Mouse (Mus musculus): Measurements from ENCODE around the gene Ptprh. TPM values are rescaled to one million over a fixed set of nuclear protein-coding genes. Genes with fewer than 3 reads are reported as not detected.

Gene Ptprh
- total and polyA plus RNA-seq, 3 experiments = not detected

GRCm38 (mm10) chr7:4636179-4636578, 32.3 kb upstream of the Ptprh start:
- Histone ChIP-seq H3K27ac (ENCODE audit: insufficient read depth, low read depth) (no peak overlapping the region), H3K79me2 (replicated peaks; ENCODE audit: control insufficient read depth, extremely low read depth, insufficient read depth, poor library complexity, severe bottlenecking) (no peaks in the 10 kb centered on the region), H3K36me3 (replicated peaks in 1 of 2; ENCODE audit: control insufficient read depth in 1 of 2, insufficient read depth in 1 of 2, low read length in 1 of 2) (peaks cover 78 to 85% of the 10 kb centered on the region in 2 experiments), H3K4me2 (ENCODE audit: insufficient read depth, low read depth, poor library complexity, severe bottlenecking) (no peak overlapping the region), H3K27me3 (replicated peaks) (no peaks in the 10 kb centered on the region), H3K4me1 (ENCODE audit: control insufficient read depth in 1 of 2, insufficient read depth in 2 of 2) (no peaks in the 10 kb centered on the region), H3K4me3 (replicated peaks in 1 of 3; ENCODE audit: low read depth in 2 of 3, low read length in 2 of 3, poor library complexity in 1 of 3) (no peak overlapping the region), H3K9ac (ENCODE audit: insufficient read depth, low read depth) (no peak overlapping the region), H3K9me3 (replicated peaks; ENCODE audit: low read length) (no peaks in the 10 kb centered on the region)
- dilution Hi-C loops (cut with MboI; ENCODE audit: extremely low pct_ligation_motif_present, extremely low pct_unique_long_range_greater_than_20kb, low sequenced_read_pairs) (no loop called here), in situ Hi-C loops (cut with MboI; ENCODE audit: low pct_ligation_motif_present, low pct_unique_long_range_greater_than_20kb, low sequenced_read_pairs) (no loop called here)
- no peak for TF ChIP-seq E2F4 (IDR thresholded peaks at IDR 0.05; ENCODE audit: insufficient replicate concordance, low read depth, low read length)
- TF ChIP-seq NRF1 (IDR thresholded peaks at IDR 0.05; ENCODE audit: low read depth, low read length) = no peak
- no peak for TF ChIP-seq JUN (IDR thresholded peaks at IDR 0.05; ENCODE audit: insufficient read depth, low read depth, low read length)
- TF ChIP-seq TBP (conservative IDR thresholded peaks at IDR 0.05; ENCODE audit: low read depth, low read length) = no peak
- no peak for TF ChIP-seq RCOR1 (conservative IDR thresholded peaks at IDR 0.05; ENCODE audit: low read depth, low read length)
- TF ChIP-seq ZC3H11A (IDR thresholded peaks at IDR 0.05; ENCODE audit: low read depth, low read length) = no peak
- DNase-seq (ENCODE audit: extremely low read depth) = no peak

GRCm38 (mm10) chr7:4631031-4631430, 27.2 kb upstream of the Ptprh start, which contains the start of gene Tmem86b:
Gene Tmem86b (minus strand): TSS chr7:4631422.
- Histone ChIP-seq H3K27me3 (replicated peaks) (no peaks in the 10 kb centered on the region), H3K4me1 (ENCODE audit: control insufficient read depth in 1 of 2, insufficient read depth in 2 of 2) (no peaks in the 10 kb centered on the region), H3K9me3 (replicated peaks; ENCODE audit: low read length) (no peaks in the 10 kb centered on the region), H3K4me2 (ENCODE audit: insufficient read depth, low read depth, poor library complexity, severe bottlenecking) (no peak within 1 kb of the TSS), H3K27ac (ENCODE audit: insufficient read depth, low read depth) (no peak within 1 kb of the TSS), H3K4me3 (replicated peaks in 1 of 3; ENCODE audit: low read depth in 2 of 3, low read length in 2 of 3, poor library complexity in 1 of 3) (no peak within 1 kb of the TSS), H3K36me3 (replicated peaks in 1 of 2; ENCODE audit: control insufficient read depth in 1 of 2, insufficient read depth in 1 of 2, low read length in 1 of 2) (peaks cover 69 to 87% of the 10 kb centered on the region in 2 experiments), H3K79me2 (replicated peaks; ENCODE audit: control insufficient read depth, extremely low read depth, insufficient read depth, poor library complexity, severe bottlenecking) (no peaks in the 10 kb centered on the region), H3K9ac (ENCODE audit: insufficient read depth, low read depth) (no peak within 1 kb of the TSS)
- in situ Hi-C loops (cut with MboI; ENCODE audit: low pct_ligation_motif_present, low pct_unique_long_range_greater_than_20kb, low sequenced_read_pairs) (no loop called here), dilution Hi-C loops (cut with MboI; ENCODE audit: extremely low pct_ligation_motif_present, extremely low pct_unique_long_range_greater_than_20kb, low sequenced_read_pairs) (no loop called here)
- DNase-seq (ENCODE audit: extremely low read depth) = no peak
- no peak for TF ChIP-seq MEF2A (IDR thresholded peaks at IDR 0.05; ENCODE audit: borderline replicate concordance, low read depth, low read length)
- no peak for TF ChIP-seq CTCF (conservative IDR thresholded peaks at IDR 0.05 in 1 of 2, IDR thresholded peaks at IDR 0.05 in 1 of 2; ENCODE audit: low read depth in 2 of 2, low read length in 2 of 2)
- no peak for TF ChIP-seq ZMIZ1 (IDR thresholded peaks at IDR 0.05; ENCODE audit: low read depth, low read length)

GRCm38 (mm10) chr7:4630198-4630597, 26.4 kb upstream of the Ptprh start:
- Histone ChIP-seq H3K4me1 (ENCODE audit: control insufficient read depth in 1 of 2, insufficient read depth in 2 of 2) (no peaks in the 10 kb centered on the region), H3K27ac (ENCODE audit: insufficient read depth, low read depth) (no peak overlapping the region), H3K9me3 (replicated peaks; ENCODE audit: low read length) (no peaks in the 10 kb centered on the region), H3K79me2 (replicated peaks; ENCODE audit: control insufficient read depth, extremely low read depth, insufficient read depth, poor library complexity, severe bottlenecking) (no peaks in the 10 kb centered on the region), H3K4me2 (ENCODE audit: insufficient read depth, low read depth, poor library complexity, severe bottlenecking) (no peak overlapping the region), H3K36me3 (replicated peaks in 1 of 2; ENCODE audit: control insufficient read depth in 1 of 2, insufficient read depth in 1 of 2, low read length in 1 of 2) (peaks cover 63 to 85% of the 10 kb centered on the region in 2 experiments), H3K4me3 (replicated peaks in 1 of 3; ENCODE audit: low read depth in 2 of 3, low read length in 2 of 3, poor library complexity in 1 of 3) (no peak overlapping the region), H3K27me3 (replicated peaks) (no peaks in the 10 kb centered on the region), H3K9ac (ENCODE audit: insufficient read depth, low read depth) (no peak overlapping the region)
- DNase-seq (ENCODE audit: extremely low read depth) = no peak
- in situ Hi-C loops (cut with MboI; ENCODE audit: low pct_ligation_motif_present, low pct_unique_long_range_greater_than_20kb, low sequenced_read_pairs) (no loop called here), dilution Hi-C loops (cut with MboI; ENCODE audit: extremely low pct_ligation_motif_present, extremely low pct_unique_long_range_greater_than_20kb, low sequenced_read_pairs) (no loop called here)
- TF ChIP-seq PAX5 (IDR thresholded peaks at IDR 0.05; ENCODE audit: low read length) = no peak
- TF ChIP-seq MAZ (IDR thresholded peaks at IDR 0.05; ENCODE audit: low read depth, low read length) = no peak
- no peak for TF ChIP-seq IRF4 (IDR thresholded peaks at IDR 0.05; ENCODE audit: low read depth, low read length)
- TF ChIP-seq RAD21 (IDR thresholded peaks at IDR 0.05; ENCODE audit: low read depth, low read length) = no peak
- no peak for TF ChIP-seq GABPA (IDR thresholded peaks at IDR 0.05; ENCODE audit: insufficient replicate concordance, low read depth, low read length)
- TF ChIP-seq HCFC1 (IDR thresholded peaks at IDR 0.05; ENCODE audit: low read depth, low read length) = no peak
- no peak for TF ChIP-seq TBP (conservative IDR thresholded peaks at IDR 0.05; ENCODE audit: low read depth, low read length)
